In the genomic region with DNA sequence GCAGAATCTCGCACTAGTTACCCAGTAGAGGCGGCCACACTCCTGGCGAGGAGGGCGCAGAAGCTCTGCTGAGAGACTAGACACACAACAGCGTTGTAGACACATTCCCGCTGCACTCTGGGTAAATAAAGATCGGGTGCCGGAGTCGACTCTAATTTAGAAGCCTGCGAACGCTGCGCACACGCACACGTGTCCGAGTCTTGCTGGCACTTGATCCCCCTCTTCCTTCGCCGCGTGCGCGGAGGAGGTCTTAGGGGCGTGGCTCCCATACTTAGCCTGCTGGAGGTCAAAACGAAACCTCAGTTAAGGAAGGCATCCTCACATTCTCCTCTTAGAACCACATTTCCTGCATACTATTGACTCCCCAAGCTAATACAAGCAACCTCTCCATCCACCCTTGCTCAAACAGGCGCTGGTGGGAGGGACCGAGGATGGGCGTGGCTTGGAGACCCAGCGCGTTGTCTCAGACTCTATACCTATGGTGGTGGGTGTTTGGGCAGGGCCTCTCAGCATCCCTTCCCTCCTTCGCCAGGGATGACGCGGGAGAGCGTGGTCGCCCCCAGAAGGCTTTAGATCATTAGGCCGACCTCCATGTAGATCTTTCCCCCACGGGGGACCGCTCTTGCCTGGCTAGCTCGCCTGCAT, we compare ENCODE assay signal across 8 mouse cellular contexts. TPM values are rescaled to one million over a fixed set of nuclear protein-coding genes. Genes with fewer than 3 reads are reported as not detected.
DNase-seq lines count a peak whose midpoint lies in the region; ATAC-seq lines count a peak whose summit lies in the region.

No protein-coding gene starts in this region.

- H3K9ac ChIP-seq in hindbrain, embryonic 15.5 days, result peak overlapping the region; percentile 32

- WGBS in hindbrain, embryonic 15.5 days, result under 1% methylated on average over 36 of the region's 36 CpGs

- H3K4me2 ChIP-seq in hindbrain, embryonic 15.5 days, result peak overlapping the region; percentile 85

- peak overlapping the region; percentile 56 for H3K27ac ChIP-seq in hindbrain, embryonic 15.5 days (replicated peaks)

- ATAC-seq in hindbrain, embryonic 15.5 days (ENCODE audit: low FRiP score, low read depth), result peak; percentile 72
- peak; percentile 7; the same call in 1 of the 2 replicates for ATAC-seq in megakaryocyte, adult 5-6 weeks (ENCODE audit: poor library complexity, severe bottlenecking)

- H3K9me3 ChIP-seq in hindbrain, embryonic 15.5 days, result no peaks in the 10 kb centered on the region

- peaks cover 65% of the 10 kb centered on the region for H3K4me1 ChIP-seq in hindbrain, embryonic 15.5 days (replicated peaks)

- H3K36me3 ChIP-seq in hindbrain, embryonic 15.5 days, result no peaks in the 10 kb centered on the region

- peaks cover 79% of the 10 kb centered on the region for H3K27me3 ChIP-seq in hindbrain, embryonic 15.5 days

- peak; percentile 39 for DNase-seq in cerebellum, adult 11-12 months
- no peak for DNase-seq in cerebellum, adult 9-11 months
- peak; percentile 15 to 27 for DNase-seq in cerebellum, postnatal 36 days
- peak; percentile 86 to 89 for DNase-seq in frontal cortex, postnatal 36 days (ENCODE audit: low spot score in 2 of 2)
- DNase-seq in left cerebral cortex, adult 8-10 months (ENCODE audit: low spot score in 2 of 2), result peak; percentile 76 to 87
- peak; percentile 67 for DNase-seq in skeletal muscle tissue, adult 2 months (ENCODE audit: low read depth, low spot score)

- peak overlapping the region; percentile 47 for H3K4me3 ChIP-seq in hindbrain, embryonic 15.5 days

RNA-seq across cellular contexts. Expression of a gene that starts 0.5 kb away (rescaled TPM):
- polyA plus RNA-seq in hindbrain, embryonic 15.5 days (2015; fragmentation: Nextera tagmentation; extraction: Ambion mirVana), result 1.7 and 2.6 TPM in 2 replicates
- 100 to 1,000 TPM; 194 to 206 (median 202) TPM for total RNA-seq in left cerebral cortex, adult 8-10 months (2022)
- total RNA-seq in megakaryocyte, adult 5-6 weeks (2015), result not detected in 2 replicates
- total RNA-seq in megakaryocyte, adult 5-6 weeks (2017), result not detected in 2 replicates

RNA-seq across cellular contexts. Expression of a gene that starts 2.2 kb away (rescaled TPM):
- not detected in 2 replicates for polyA plus RNA-seq in hindbrain, embryonic 15.5 days (2015; fragmentation: Nextera tagmentation; extraction: Ambion mirVana)
- total RNA-seq in left cerebral cortex, adult 8-10 months (2022), result 1 to 10 TPM; 1.5 to 2.3 (median 1.8) TPM
- total RNA-seq in megakaryocyte, adult 5-6 weeks (2015), result 0.91 and 1.1 TPM in 2 replicates
- 0.44 and 2.4 TPM in 2 replicates for total RNA-seq in megakaryocyte, adult 5-6 weeks (2017)

RNA-seq across cellular contexts. Expression of a gene that starts 15.6 kb away (rescaled TPM):
- 3.4 and 3.9 TPM in 2 replicates for polyA plus RNA-seq in hindbrain, embryonic 15.5 days (2015; fragmentation: Nextera tagmentation; extraction: Ambion mirVana)
- 1 to 10 TPM; 2.2 to 4.8 (median 4.1) TPM for total RNA-seq in left cerebral cortex, adult 8-10 months (2022)
- 9.6 and 15.3 TPM in 2 replicates for total RNA-seq in megakaryocyte, adult 5-6 weeks (2015)
- 19.5 and 20.5 TPM in 2 replicates for total RNA-seq in megakaryocyte, adult 5-6 weeks (2017)

RNA-seq across cellular contexts. Expression of a gene that starts 28.8 kb away (rescaled TPM):
- polyA plus RNA-seq in hindbrain, embryonic 15.5 days (2015; fragmentation: Nextera tagmentation; extraction: Ambion mirVana), result 109 and 114 TPM in 2 replicates
- total RNA-seq in left cerebral cortex, adult 8-10 months (2022), result 10 to 100 TPM; 55.3 to 68.0 (median 56.9) TPM
- 47.3 and 63.6 TPM in 2 replicates for total RNA-seq in megakaryocyte, adult 5-6 weeks (2015)
- 44.5 and 50.3 TPM in 2 replicates for total RNA-seq in megakaryocyte, adult 5-6 weeks (2017)

RNA-seq across cellular contexts. Expression of a gene that starts 35.5 kb away (rescaled TPM):
- 0.58 and 3.0 TPM in 2 replicates for polyA plus RNA-seq in hindbrain, embryonic 15.5 days (2015; fragmentation: Nextera tagmentation; extraction: Ambion mirVana)
- total RNA-seq in left cerebral cortex, adult 8-10 months (2022), result 1 to 10 TPM in 2 of 4 experiments, not detected in 2; 1.1 to 1.7 TPM
- 1.2 TPM in 1 of 2 replicates, not detected in the other for total RNA-seq in megakaryocyte, adult 5-6 weeks (2015)
- not detected in 2 replicates for total RNA-seq in megakaryocyte, adult 5-6 weeks (2017)

Comparison
In these comparisons a context has a peak if more than half of its experiments do, and no peak if none do; other contexts are left out.
1. RNA of a gene that starts 0.5 kb away (total RNA-seq): 194 to 206 TPM in left cerebral cortex, adult 8-10 months; not detected in megakaryocyte, adult 5-6 weeks; every median in the first group is over 100 times any median in the second.